Mouse (Mus musculus): ENCODE results near the gene Zer1. TPM values are rescaled to one million over a fixed set of nuclear protein-coding genes. Genes with fewer than 3 reads are reported as not detected.

The Zer1 gene
- polyA plus RNA-seq, 1 experiment: 1.7 TPM

DNA sequence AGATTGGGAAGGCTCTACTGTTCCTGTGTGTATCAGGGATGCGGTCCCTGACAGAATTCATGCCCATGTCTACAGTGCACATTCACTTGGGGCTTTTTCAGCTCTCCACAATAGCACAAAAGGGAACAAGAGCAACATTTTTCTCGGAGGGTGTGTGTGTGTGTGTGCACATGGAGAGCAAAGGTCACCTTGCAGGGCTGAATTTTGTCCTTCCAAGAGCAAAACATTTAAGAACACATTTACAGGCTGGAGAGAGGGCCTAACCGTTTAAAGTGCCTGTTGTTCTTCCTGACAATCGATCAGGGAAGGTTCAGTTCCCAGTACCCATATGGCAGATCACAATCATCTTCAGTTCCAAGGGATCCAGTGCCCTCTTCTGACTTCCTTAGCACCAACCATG lies 5.8 kb upstream of the Zer1 start:
- Histone ChIP-seq H3K4me1 (ENCODE audit: control insufficient read depth) (peaks cover 35% of the 10 kb centered on the region), H3K27me3 (ENCODE audit: control insufficient read depth) (no peaks in the 10 kb centered on the region), H3K9me3 (ENCODE audit: control insufficient read depth, low read length) (no peaks in the 10 kb centered on the region), H3K36me3 (ENCODE audit: control insufficient read depth) (no peaks in the 10 kb centered on the region), H3K4me3 (replicated peaks) (no peak overlapping the region)
- TF ChIP-seq TAL1 (IDR thresholded peaks at IDR 0.05; ENCODE audit: low read length) (no peak), GATA1 (IDR thresholded peaks at IDR 0.05; ENCODE audit: low read length) (no peak)

DNA sequence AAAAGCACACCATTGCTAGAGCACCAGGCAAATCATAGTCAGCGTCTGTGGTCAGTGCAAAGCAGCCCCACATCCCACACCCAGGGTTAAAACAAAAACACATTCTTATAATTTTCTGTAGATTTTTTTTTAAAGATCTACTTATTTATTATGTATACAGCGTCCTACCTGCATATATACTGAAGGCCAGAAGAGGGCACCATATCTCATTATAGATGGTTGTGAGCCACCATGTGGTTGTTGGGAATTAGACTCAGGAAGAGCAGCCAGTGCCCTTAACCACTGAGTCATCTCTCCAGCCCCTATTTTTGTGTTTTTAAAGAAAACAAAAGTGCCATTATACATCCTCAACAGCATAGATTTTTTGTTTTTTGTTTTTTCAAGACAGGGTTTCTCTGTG lies 4.4 kb upstream of the Zer1 start:
- Histone ChIP-seq H3K4me3 (replicated peaks) (no peak overlapping the region), H3K27me3 (ENCODE audit: control insufficient read depth) (no peaks in the 10 kb centered on the region), H3K9me3 (ENCODE audit: control insufficient read depth, low read length) (no peaks in the 10 kb centered on the region), H3K36me3 (ENCODE audit: control insufficient read depth) (no peaks in the 10 kb centered on the region), H3K4me1 (ENCODE audit: control insufficient read depth) (peaks cover 32% of the 10 kb centered on the region)
- TF ChIP-seq GATA1 (IDR thresholded peaks at IDR 0.05; ENCODE audit: low read length) (no peak), TAL1 (IDR thresholded peaks at IDR 0.05; ENCODE audit: low read length) (no peak)

- Histone ChIP-seq H3K36me3 (ENCODE audit: control insufficient read depth) (peaks cover 16% of the 10 kb centered on the region), H3K9me3 (ENCODE audit: control insufficient read depth, low read length) (no peaks in the 10 kb centered on the region), H3K4me1 (ENCODE audit: control insufficient read depth) (peaks cover 29% of the 10 kb centered on the region), H3K4me3 (replicated peaks) (peak overlapping the region; percentile 78), H3K27me3 (ENCODE audit: control insufficient read depth) (no peaks in the 10 kb centered on the region)
- TF ChIP-seq TAL1 (IDR thresholded peaks at IDR 0.05; ENCODE audit: low read length): no peak
These were observed 485 bp downstream of the Zer1 start for GRCm38 (mm10) chr2:30123729-30124471.

GRCm38 (mm10) chr2:30122766-30123165 lies 1.6 kb downstream of the Zer1 start:
- Histone ChIP-seq H3K36me3 (ENCODE audit: control insufficient read depth) (peaks cover 16% of the 10 kb centered on the region), H3K4me1 (ENCODE audit: control insufficient read depth) (peaks cover 29% of the 10 kb centered on the region), H3K4me3 (replicated peaks) (no peak overlapping the region), H3K27me3 (ENCODE audit: control insufficient read depth) (no peaks in the 10 kb centered on the region), H3K9me3 (ENCODE audit: control insufficient read depth, low read length) (no peaks in the 10 kb centered on the region)
- TF ChIP-seq GATA1 (IDR thresholded peaks at IDR 0.05; ENCODE audit: low read length) (no peak), TAL1 (IDR thresholded peaks at IDR 0.05; ENCODE audit: low read length) (no peak)

- H3K4me3 ChIP-seq (replicated peaks): no peak overlapping the region
- H3K36me3 ChIP-seq (ENCODE audit: control insufficient read depth): peaks cover 16% of the 10 kb centered on the region
- H3K4me1 ChIP-seq (ENCODE audit: control insufficient read depth): peaks cover 28% of the 10 kb centered on the region
- H3K27me3 ChIP-seq (ENCODE audit: control insufficient read depth): no peaks in the 10 kb centered on the region
- no peaks in the 10 kb centered on the region for H3K9me3 ChIP-seq (ENCODE audit: control insufficient read depth, low read length)
- TF ChIP-seq GATA1 (IDR thresholded peaks at IDR 0.05; ENCODE audit: low read length): no peak
- TF ChIP-seq TAL1 (IDR thresholded peaks at IDR 0.05; ENCODE audit: low read length): no peak
These were observed 4.1 kb downstream of the Zer1 start for GRCm38 (mm10) chr2:30120269-30120668.

GRCm38 (mm10) chr2:30119641-30120051 lies 4.7 kb downstream of the Zer1 start:
- peaks cover 18% of the 10 kb centered on the region for H3K36me3 ChIP-seq (ENCODE audit: control insufficient read depth)
- H3K4me1 ChIP-seq (ENCODE audit: control insufficient read depth): peaks cover 22% of the 10 kb centered on the region

DNA sequence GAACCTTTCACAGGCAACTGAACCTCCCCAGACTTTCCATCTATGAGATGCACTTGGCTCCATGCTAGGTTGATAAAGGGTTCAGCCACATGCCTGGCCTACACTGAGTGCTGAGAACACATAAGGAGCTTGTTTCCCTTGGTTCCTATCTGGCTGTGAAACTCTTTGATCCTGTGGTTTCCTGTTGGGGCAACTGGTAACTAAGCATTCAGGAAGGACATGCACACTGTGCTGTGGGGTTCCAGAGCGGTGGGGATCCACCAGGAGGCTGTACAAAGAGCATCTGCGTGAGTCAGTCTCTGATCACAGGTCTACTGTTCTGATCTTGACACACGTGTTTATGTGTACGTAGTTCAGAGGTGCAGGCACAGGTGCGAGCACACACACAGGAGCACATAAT lies 11.8 kb downstream of the Zer1 start:
- TF ChIP-seq GATA1 (IDR thresholded peaks at IDR 0.05; ENCODE audit: low read length) (no peak), TAL1 (IDR thresholded peaks at IDR 0.05; ENCODE audit: low read length) (no peak)
- Histone ChIP-seq H3K27me3 (ENCODE audit: control insufficient read depth) (no peaks in the 10 kb centered on the region), H3K4me3 (replicated peaks) (no peak overlapping the region), H3K4me1 (ENCODE audit: control insufficient read depth) (peaks cover 39% of the 10 kb centered on the region), H3K9me3 (ENCODE audit: control insufficient read depth, low read length) (no peaks in the 10 kb centered on the region), H3K36me3 (ENCODE audit: control insufficient read depth) (peaks cover 50% of the 10 kb centered on the region)

More at GRCm38 (mm10) chr2:30119641-30120051, 4.7 kb downstream of the Zer1 start:
- Histone ChIP-seq H3K9me3 (ENCODE audit: control insufficient read depth, low read length) (no peaks in the 10 kb centered on the region), H3K4me3 (replicated peaks) (no peak overlapping the region), H3K27me3 (ENCODE audit: control insufficient read depth) (no peaks in the 10 kb centered on the region)
- TF ChIP-seq TAL1 (IDR thresholded peaks at IDR 0.05; ENCODE audit: low read length): no peak
- TF ChIP-seq GATA1 (IDR thresholded peaks at IDR 0.05; ENCODE audit: low read length): no peak

DNA sequence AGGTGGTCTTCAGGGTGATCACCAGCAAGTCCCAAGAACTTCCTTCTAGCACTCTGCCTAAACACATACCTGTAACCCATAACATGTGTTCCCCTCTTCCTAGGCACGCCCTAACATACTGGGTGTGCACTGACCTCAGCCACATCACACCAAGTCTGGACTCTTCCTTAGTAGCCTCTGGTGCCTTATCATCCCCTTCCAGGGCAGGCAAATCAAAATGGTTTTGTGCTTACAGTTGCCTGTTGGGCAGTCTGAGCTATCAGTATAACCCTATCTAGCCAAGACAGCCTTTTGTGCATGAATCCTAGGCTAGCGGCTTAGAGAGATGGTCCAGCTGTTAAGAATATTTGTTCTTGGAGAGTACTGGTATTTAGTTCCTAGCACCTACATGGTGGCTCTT lies 12.9 kb downstream of the Zer1 start:
- peak; percentile 22; the same call in 1 of the 3 replicates for TF ChIP-seq TAL1 (IDR thresholded peaks at IDR 0.05; ENCODE audit: low read length)
- no peak for TF ChIP-seq GATA1 (IDR thresholded peaks at IDR 0.05; ENCODE audit: low read length)
- H3K36me3 ChIP-seq (ENCODE audit: control insufficient read depth): peaks cover 58% of the 10 kb centered on the region

DNA sequence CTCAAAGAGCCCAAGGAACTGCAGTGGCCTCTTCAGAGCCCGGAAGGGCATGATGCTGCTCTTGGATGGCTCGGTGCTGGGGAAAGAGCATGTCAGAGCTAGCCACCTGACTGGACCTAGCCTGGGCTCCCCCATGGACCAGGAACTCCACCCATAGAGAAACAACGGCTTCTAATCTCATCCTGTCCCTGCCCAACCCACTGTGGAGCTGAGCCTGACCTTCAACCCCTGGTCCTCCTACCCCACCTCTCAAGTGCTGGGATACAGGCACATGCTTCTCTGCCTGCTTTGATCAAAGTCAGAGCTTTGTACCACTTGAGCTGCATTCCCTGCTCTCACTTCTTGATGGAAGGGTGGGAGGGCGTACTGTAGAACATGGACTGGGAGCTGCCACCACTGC lies 16.1 kb downstream of the Zer1 start:
- TF ChIP-seq GATA1 (IDR thresholded peaks at IDR 0.05; ENCODE audit: low read length): no peak
- TF ChIP-seq TAL1 (IDR thresholded peaks at IDR 0.05; ENCODE audit: low read length): no peak
- Histone ChIP-seq H3K4me1 (ENCODE audit: control insufficient read depth) (peaks cover 37% of the 10 kb centered on the region), H3K27me3 (ENCODE audit: control insufficient read depth) (no peaks in the 10 kb centered on the region), H3K36me3 (ENCODE audit: control insufficient read depth) (peaks cover 69% of the 10 kb centered on the region), H3K4me3 (replicated peaks) (no peak overlapping the region), H3K9me3 (ENCODE audit: control insufficient read depth, low read length) (no peaks in the 10 kb centered on the region)

More for the DNA sequence above, 12.9 kb downstream of the Zer1 start:
- Histone ChIP-seq H3K27me3 (ENCODE audit: control insufficient read depth) (no peaks in the 10 kb centered on the region), H3K4me3 (replicated peaks) (no peak overlapping the region), H3K4me1 (ENCODE audit: control insufficient read depth) (peaks cover 38% of the 10 kb centered on the region), H3K9me3 (ENCODE audit: control insufficient read depth, low read length) (no peaks in the 10 kb centered on the region)

Measured in erythroblast, embryonic 14.5 days (primary cell).